Mouse (Mus musculus) kidney, embryonic 14.5 days (tissue): ENCODE measurements around the gene Sfrp5. TPM values are rescaled to one million over a fixed set of nuclear protein-coding genes. Genes with fewer than 3 reads are reported as not detected.

Source experiments
- ATAC-seq: fragments of 200-750 bp; cut with Nextera tagmentation; 2 replicates; pipeline ENCODE4 v1.8.0; 2017; ENCODE audit warnings: moderate number of reproducible peaks, mild to moderate bottlenecking, moderate TSS enrichment, moderate library complexity; ENCODE audit not compliant: low FRiP score, low TSS enrichment
- H3K27ac ChIP-seq: fragments of 300-500 bp; sonication (generic); 2 replicates; pipeline ENCODE4 v1.5.1; 2014; ENCODE audit warnings: low read depth, mild to moderate bottlenecking, low read length, moderate library complexity, mixed read lengths
- H3K27me3 ChIP-seq: fragments of 300-500 bp; sonication (generic); 2 replicates; pipeline ENCODE4 v1.6.1; 2014; ENCODE audit warnings: mild to moderate bottlenecking, low read length; ENCODE audit not compliant: control insufficient read depth, insufficient read depth
- H3K36me3 ChIP-seq: fragments of 300-500 bp; sonication (generic); 2 replicates; pipeline ENCODE4 v1.6.1; 2014; ENCODE audit warnings: low read length, mixed read lengths; ENCODE audit not compliant: control insufficient read depth, insufficient read depth
- H3K4me1 ChIP-seq: fragments of 300-500 bp; sonication (generic); 2 replicates; pipeline ENCODE4 v1.6.1; 2014; ENCODE audit warnings: low read length, mixed read lengths; ENCODE audit not compliant: control insufficient read depth, insufficient read depth
- H3K4me2 ChIP-seq: fragments of 300-500 bp; sonication (generic); replicated peaks from 2 replicates; pipeline ENCODE4 v1.6.1; 2014; ENCODE audit warnings: low read depth, mild to moderate bottlenecking, low read length
- H3K4me3 ChIP-seq: fragments of 300-500 bp; sonication (generic); 2 replicates; pipeline ENCODE4 v1.5.1; 2014; ENCODE audit warnings: mild to moderate bottlenecking, low read length
- H3K9ac ChIP-seq: fragments of 300-500 bp; sonication (generic); 2 replicates; pipeline ENCODE4 v1.6.1; 2014; ENCODE audit warnings: low read depth, mild to moderate bottlenecking, low read length, moderate library complexity
- H3K9me3 ChIP-seq: fragments of 300-500 bp; sonication (generic); 2 replicates; pipeline ENCODE4 v1.6.1; 2016; ENCODE audit warnings: low read length; ENCODE audit not compliant: control insufficient read depth
- WGBS: fragments of 180-500 bp; shearing (Covaris S2); extraction: QIAGEN DNeasy Blood & Tissue Kit; methylation state at CpG from one replicate; pipeline ENCODE4 v1.1.7; 2014; 5-methylcytosine and 5-hydroxymethylcytosine counted together
- polyA plus RNA-seq: library from polyadenylated mRNA; unstranded; fragments of >200 nt; fragmentation: Nextera tagmentation; extraction: Ambion mirVana; gene quantifications from 2 replicates; pipeline ENCODE4 v1.2.1, GENCODE M21; 2014

The Sfrp5 gene
- 0.53 and 0.91 TPM in 2 replicates for polyA plus RNA-seq

DNA sequence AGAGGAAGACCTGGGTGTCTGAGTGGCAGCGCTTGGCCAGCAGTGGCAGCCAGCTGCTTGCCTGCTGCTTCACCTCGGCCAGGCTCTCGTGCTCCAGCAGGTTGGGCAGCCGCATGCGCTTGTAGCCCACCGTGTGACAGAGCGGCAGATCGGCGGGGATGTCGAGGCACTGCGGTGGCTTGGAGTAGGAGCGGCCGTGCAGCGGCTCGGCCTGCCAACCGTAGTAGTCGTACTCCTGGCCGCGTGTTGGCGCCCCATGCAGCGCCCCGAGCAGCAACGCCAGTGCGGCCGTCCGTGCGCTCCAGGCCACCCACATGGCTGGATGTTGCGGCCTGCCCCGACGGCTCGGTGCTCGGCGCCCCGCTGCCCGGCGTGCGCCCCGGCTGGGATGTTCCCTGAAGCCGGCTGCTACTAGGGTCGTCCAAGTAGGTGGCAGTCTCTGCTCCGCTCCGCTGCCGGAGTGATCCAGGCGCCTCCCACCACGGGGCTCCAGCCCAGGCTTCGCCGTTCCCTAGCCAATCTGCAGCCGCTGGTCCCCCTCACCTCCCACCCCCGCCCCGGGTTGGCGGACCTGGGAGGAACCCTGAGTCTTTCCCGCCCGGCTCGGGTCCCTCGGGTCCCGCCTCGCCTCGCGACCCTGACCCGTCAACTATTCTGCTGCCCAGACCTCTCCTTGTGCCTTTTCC, at the start of gene Sfrp5:
Sfrp5 (minus strand) TSS at position 557 of the 686 bp plus-strand sequence.
- Histone ChIP-seq H3K4me1 (no peaks in the 10 kb centered on the region), H3K4me3 (peak within 1 kb of the TSS; percentile 29), H3K27me3 (peaks cover 64% of the 10 kb centered on the region), H3K36me3 (no peaks in the 10 kb centered on the region), H3K27ac (no peak within 1 kb of the TSS), H3K9me3 (no peaks in the 10 kb centered on the region), H3K4me2 (peak within 1 kb of the TSS; percentile 38), H3K9ac (no peak within 1 kb of the TSS)
- ATAC-seq: peak; percentile 48; the same call in 1 of the 2 replicates
- WGBS: under 1% methylated on average over 56 of the region's 60 CpGs

DNA sequence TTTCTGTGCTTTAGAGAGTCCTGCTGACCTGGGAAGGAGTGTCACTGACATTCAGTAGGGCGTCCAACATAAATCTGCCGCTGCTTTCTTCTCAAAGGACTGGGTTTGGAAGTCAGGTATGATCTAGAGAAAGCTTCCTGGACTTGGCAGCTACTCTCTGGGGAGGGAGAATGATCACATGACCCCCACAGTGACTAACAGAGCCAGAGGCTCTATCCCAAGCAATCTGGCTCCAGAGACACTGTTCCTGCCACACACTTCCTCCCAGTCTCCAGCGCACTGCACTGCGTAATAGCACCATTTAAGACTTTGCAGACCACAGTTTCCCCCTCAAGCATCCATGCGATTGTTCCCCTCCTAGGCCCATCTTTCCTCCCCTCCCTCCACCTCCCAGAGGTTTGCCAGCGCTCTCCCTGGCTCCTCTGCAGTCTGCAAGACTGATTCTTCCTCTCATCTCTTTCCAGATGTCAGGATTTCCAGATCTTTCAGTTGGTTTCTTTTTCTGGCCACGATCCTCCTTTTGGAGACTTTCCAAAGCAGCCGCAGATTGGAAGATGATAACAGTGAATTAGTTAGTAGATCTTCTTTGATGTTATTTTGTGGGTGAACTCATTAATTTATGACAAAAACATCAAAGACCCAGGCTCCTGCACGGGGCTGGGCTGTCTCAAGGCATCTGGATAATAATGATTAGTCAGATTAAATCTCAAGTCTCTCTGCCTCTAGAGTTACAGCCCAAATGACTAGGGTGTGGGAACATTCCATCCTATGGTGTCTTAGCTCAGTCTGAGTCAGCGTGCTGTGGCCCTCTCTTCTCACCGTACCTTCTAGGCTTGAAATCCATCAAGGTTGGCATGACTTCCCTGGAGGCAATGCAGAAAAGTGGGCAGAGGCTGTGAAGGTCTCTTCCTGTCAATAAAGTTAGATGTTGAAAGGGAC, 48.2 kb upstream of the Sfrp5 start:
- H3K9me3 ChIP-seq: no peaks in the 10 kb centered on the region
- 0 out of 2 replicates have a peak, but pooled peaks cover under 1% of the 10 kb centered on the region for H3K4me1 ChIP-seq
- H3K9ac ChIP-seq: no peak overlapping the region
- H3K36me3 ChIP-seq: no peaks in the 10 kb centered on the region
- peaks cover 11% of the 10 kb centered on the region for H3K27me3 ChIP-seq
- no peak for ATAC-seq
- H3K4me3 ChIP-seq: no peak overlapping the region
- H3K4me2 ChIP-seq: no peak overlapping the region
- 52% methylated on average over 11 of the region's 11 CpGs for WGBS
- no peak overlapping the region for H3K27ac ChIP-seq

DNA sequence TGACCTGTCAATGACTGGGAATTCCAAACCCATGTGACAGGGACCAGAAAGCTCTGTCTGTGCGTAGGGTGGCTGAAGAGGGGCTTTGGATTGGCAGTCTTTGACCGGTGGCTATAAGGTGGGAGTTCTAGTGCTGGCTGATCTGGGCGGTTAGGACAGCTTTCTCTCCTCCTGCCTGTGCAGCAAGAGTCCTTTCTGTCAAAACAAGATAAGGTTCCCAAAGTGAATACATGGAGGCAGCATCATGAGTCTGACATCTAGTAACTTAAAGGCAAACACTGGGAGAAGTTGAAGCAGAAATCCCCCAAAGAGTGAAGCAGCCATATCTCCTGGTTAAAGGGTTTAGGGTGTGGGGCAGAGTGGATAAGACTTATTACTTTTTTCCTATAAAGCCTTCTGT, 45.5 kb upstream of the Sfrp5 start, which contains the start of gene Golga7b:
Golga7b (plus strand) TSS at position 56 of the 400 bp plus-strand sequence.
- Histone ChIP-seq H3K4me2 (no peak within 1 kb of the TSS), H3K9me3 (no peaks in the 10 kb centered on the region), H3K36me3 (no peaks in the 10 kb centered on the region), H3K9ac (no peak within 1 kb of the TSS), H3K4me3 (no peak within 1 kb of the TSS), H3K27me3 (no peaks in the 10 kb centered on the region), H3K27ac (no peak within 1 kb of the TSS), H3K4me1 (no peaks in the 10 kb centered on the region)
- ATAC-seq: no peak
- 84% methylated on average over 3 of the region's 3 CpGs for WGBS

DNA sequence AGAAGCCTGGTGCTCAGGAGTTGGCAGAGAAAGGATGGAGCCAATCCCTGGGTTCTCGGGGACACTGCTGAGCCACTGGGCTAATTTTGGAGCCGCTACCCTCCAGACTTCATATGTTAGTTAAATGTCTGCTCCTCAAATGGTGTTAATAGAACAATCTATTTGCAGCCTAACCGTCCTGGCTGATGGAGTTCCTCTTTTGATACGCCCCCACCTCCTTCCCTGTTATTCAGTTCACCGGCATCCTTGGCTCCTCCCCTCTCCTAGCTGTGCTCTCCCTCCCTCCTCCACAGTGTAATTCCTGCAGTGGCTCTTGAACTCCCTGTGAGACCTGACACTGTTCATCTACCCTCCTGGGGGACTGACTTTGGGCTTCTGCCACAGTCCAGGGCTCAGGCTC, 44.6 kb upstream of the Sfrp5 start:
- H3K36me3 ChIP-seq: no peaks in the 10 kb centered on the region
- WGBS: 46% methylated on average over 5 of the region's 5 CpGs
- no peak for ATAC-seq

DNA sequence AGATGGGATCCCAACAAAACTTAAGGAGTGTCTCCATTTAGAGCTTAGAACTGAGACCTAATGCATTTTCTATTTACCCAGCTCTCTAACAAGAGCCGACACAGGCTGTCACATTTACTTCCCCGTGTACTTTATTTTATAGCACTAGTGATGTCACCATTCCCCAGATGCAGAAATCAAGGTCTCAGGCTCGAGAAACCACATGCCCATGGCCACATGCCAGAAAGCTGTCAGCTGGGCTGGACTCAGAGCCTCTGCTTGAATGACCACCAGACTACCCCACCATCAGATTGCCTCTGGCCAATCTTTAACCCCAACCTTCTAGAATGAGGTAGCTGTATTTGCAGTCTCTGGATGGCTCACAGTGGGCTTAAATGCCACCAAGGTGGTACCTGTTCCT, 41.3 kb upstream of the Sfrp5 start:
- Histone ChIP-seq H3K4me3 (no peak overlapping the region), H3K9ac (no peak overlapping the region), H3K9me3 (no peaks in the 10 kb centered on the region), H3K4me1 (no peaks in the 10 kb centered on the region), H3K27ac (no peak overlapping the region), H3K4me2 (no peak overlapping the region), H3K36me3 (no peaks in the 10 kb centered on the region), H3K27me3 (no peaks in the 10 kb centered on the region)
- ATAC-seq: no peak
- WGBS: 55% methylated on average over 3 of the region's 3 CpGs

More for the DNA sequence above, 44.6 kb upstream of the Sfrp5 start:
- Histone ChIP-seq H3K27ac (no peak overlapping the region), H3K4me3 (no peak overlapping the region), H3K9me3 (no peaks in the 10 kb centered on the region), H3K9ac (no peak overlapping the region), H3K4me2 (no peak overlapping the region), H3K27me3 (no peaks in the 10 kb centered on the region), H3K4me1 (no peaks in the 10 kb centered on the region)

DNA sequence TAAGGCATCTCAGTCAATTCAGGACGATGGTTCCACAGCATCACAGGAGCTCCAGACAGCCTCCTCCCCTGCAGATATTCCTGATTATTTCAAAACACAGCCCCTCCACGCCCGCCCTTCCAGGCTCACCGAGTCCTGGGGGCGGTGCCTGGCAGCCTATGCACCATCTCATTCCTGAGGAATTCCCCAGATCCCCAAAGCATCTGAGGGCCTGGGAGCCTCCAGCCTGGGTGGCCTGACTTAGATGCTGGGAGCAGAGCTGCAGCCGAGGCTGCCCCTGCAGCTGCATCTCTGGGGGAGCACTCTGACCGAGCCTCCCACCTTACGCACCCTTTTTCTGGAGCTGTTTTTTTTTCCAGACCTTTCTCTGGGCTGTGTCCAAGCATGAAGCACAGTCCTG, 38.8 kb upstream of the Sfrp5 start:
- Histone ChIP-seq H3K4me3 (no peak overlapping the region), H3K9me3 (no peaks in the 10 kb centered on the region), H3K4me1 (no peaks in the 10 kb centered on the region), H3K4me2 (no peak overlapping the region), H3K27me3 (no peaks in the 10 kb centered on the region), H3K27ac (no peak overlapping the region), H3K9ac (no peak overlapping the region), H3K36me3 (no peaks in the 10 kb centered on the region)
- no peak for ATAC-seq
- whole genome bisulfite sequencing: 59% methylated on average over 8 of the region's 8 CpGs

DNA sequence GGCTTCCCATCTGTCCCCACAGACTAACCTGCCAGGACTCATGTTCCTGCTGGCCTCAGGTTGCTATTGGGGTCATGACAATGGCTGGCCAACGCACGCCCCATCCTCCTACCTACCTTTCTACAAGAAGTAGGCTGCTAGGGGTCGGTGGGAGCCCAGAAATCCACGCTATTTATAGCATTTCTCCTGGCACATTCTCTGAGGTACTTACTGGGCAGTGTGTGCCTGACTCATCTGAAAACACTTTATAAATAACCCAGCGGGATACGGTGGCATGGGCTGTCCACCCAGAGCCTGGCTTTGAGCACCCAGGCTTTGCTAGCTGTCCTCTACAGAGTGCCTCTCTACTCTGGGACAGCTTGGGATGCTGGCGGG, 36.3 kb upstream of the Sfrp5 start:
- Histone ChIP-seq H3K36me3 (no peaks in the 10 kb centered on the region), H3K27ac (no peak overlapping the region), H3K27me3 (no peaks in the 10 kb centered on the region), H3K4me1 (no peaks in the 10 kb centered on the region), H3K4me2 (no peak overlapping the region), H3K4me3 (no peak overlapping the region), H3K9me3 (no peaks in the 10 kb centered on the region), H3K9ac (no peak overlapping the region)
- WGBS: 60% methylated on average over 7 of the region's 7 CpGs
- ATAC-seq: no peak

DNA sequence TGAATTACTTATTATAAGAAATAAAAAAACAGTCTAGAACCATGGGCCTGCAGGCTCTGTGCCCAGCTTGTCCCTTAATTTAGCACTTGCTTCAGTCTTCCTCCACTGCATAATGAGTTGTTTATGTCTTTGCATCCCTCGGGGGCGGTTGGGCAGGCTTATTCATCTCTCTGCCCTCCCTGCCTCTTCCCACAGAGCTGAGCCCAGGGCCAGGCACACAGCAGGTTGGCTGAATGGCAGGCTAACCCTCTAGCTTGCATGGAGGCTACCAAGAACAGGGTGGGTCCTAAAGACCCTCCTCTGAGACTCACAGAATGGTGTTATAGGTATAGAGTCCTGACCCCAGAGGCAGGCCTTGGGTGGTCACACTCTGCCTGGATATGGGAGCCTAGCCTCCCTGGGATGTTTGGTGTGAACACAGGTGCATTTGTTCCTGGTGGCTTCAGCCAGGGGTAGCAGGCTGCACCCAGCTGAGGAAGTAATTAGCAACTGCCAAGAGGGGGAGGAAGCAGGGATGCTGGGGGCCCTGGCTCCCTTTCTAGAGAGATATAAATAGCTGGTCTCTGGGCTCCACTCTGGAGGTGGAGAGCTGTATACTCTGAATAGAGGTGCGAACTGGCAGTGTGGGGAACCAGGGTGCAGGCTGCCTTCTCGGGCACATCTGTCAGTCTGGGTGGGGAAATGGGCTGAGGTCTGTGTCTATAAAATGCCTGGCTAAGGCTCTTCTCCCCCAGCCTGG, 35.7 kb upstream of the Sfrp5 start:
- Histone ChIP-seq H3K27me3 (no peaks in the 10 kb centered on the region), H3K36me3 (no peaks in the 10 kb centered on the region), H3K9me3 (no peaks in the 10 kb centered on the region), H3K4me3 (no peak overlapping the region), H3K4me1 (no peaks in the 10 kb centered on the region), H3K27ac (no peak overlapping the region), H3K9ac (no peak overlapping the region), H3K4me2 (no peak overlapping the region)
- WGBS: 10% methylated on average over 4 of the region's 4 CpGs
- ATAC-seq: no peak
